8 mouse cellular contexts compared by ENCODE assay signal in the genomic region with DNA sequence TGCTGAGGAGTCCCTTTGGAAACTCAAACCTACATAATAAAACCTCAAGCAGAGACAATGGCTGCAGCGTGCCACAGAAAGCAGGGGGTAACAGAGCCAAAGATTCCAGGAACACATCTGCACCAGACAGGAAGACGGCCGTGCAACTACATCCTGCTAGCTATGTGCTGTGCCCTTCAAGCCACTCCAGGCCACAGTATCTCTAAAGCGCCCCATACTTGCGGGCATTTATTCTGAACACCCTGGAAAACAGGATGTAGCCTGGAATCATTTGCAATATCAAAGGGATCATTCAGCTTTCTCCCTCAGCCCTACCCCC.
DNase-seq lines count a peak whose midpoint lies in the region; ATAC-seq and TF ChIP-seq lines count a peak whose summit lies in the region.

No protein-coding gene starts in this region.

- H3K4me3 ChIP-seq in kidney, adult 2 months (ENCODE audit: insufficient read depth, low read depth, low read length): peak overlapping the region; percentile 38; the same call in 1 of the 2 replicates
- H3K4me3 ChIP-seq in hindbrain, embryonic 16.5 days (ENCODE audit: low read length): peak overlapping the region; percentile 15; the same call in 1 of the 2 replicates
- no peak overlapping the region; the same call in 1 of the 2 replicates for H3K4me3 ChIP-seq in midbrain, embryonic 15.5 days

- H3K27me3 ChIP-seq in kidney, adult 2 months (replicated peaks; ENCODE audit: control insufficient read depth, insufficient read depth, low read length): no peaks in the 10 kb centered on the region
- H3K27me3 ChIP-seq in hindbrain, embryonic 16.5 days (replicated peaks; ENCODE audit: control insufficient read depth, insufficient read depth, low read length): no peaks in the 10 kb centered on the region
- H3K27me3 ChIP-seq in midbrain, embryonic 15.5 days (replicated peaks): no peaks in the 10 kb centered on the region

- H3K9ac ChIP-seq in hindbrain, embryonic 16.5 days (ENCODE audit: low read depth, low read length): peak overlapping the region; percentile 51
- H3K9ac ChIP-seq in midbrain, embryonic 15.5 days: peak overlapping the region; percentile 12; the same call in 1 of the 2 replicates

- no peaks in the 10 kb centered on the region for H3K36me3 ChIP-seq in kidney, adult 2 months (ENCODE audit: control insufficient read depth, insufficient read depth, low read length)
- H3K36me3 ChIP-seq in hindbrain, embryonic 16.5 days (ENCODE audit: control insufficient read depth, insufficient read depth, low read length): no peaks in the 10 kb centered on the region
- no peaks in the 10 kb centered on the region for H3K36me3 ChIP-seq in midbrain, embryonic 15.5 days (replicated peaks)

- peak overlapping the region; percentile 48 for H3K4me2 ChIP-seq in hindbrain, embryonic 16.5 days (ENCODE audit: low read length)
- peak overlapping the region; percentile 46 for H3K4me2 ChIP-seq in midbrain, embryonic 15.5 days

- ATAC-seq in common myeloid progenitor, adult 5-6 weeks (replicated peaks; ENCODE audit: low read depth, poor library complexity, severe bottlenecking): peak; percentile 54
- ATAC-seq in hindbrain, embryonic 16.5 days: peak; percentile 31; the same call in 1 of the 2 replicates
- ATAC-seq in midbrain, embryonic 15.5 days (replicated peaks): peak; percentile 48; the same call in 1 of the 2 replicates

- WGBS in kidney, adult 2 months: 29% methylated on average over 5 of the region's 5 CpGs
- 29% methylated on average over 5 of the region's 5 CpGs for WGBS in hindbrain, embryonic 16.5 days
- 36% methylated on average over 5 of the region's 5 CpGs for WGBS in midbrain, embryonic 15.5 days

- peaks cover 2% of the 10 kb centered on the region; the same call in 1 of the 2 replicates for H3K4me1 ChIP-seq in kidney, adult 2 months (ENCODE audit: control insufficient read depth, insufficient read depth, low read length)
- H3K4me1 ChIP-seq in hindbrain, embryonic 16.5 days (ENCODE audit: control insufficient read depth, insufficient read depth, low read depth, low read length): peaks cover 8% of the 10 kb centered on the region
- H3K4me1 ChIP-seq in midbrain, embryonic 15.5 days: peaks cover 16% of the 10 kb centered on the region

- no peak for DNase-seq in kidney, adult 2 months
- DNase-seq in kidney, postnatal 14 days: no peak
- no peak for DNase-seq in urinary bladder, postnatal 36 days (ENCODE audit: low spot score in 2 of 2)
- no peak for DNase-seq in adrenal gland, adult 2 months
- no peak for DNase-seq in cerebellum, postnatal 25 days

- TF ChIP-seq CTCF in kidney, adult 2 months (conservative IDR thresholded peaks at IDR 0.05; ENCODE audit: insufficient read depth, insufficient read length, low read depth, low read length): no peak

- no peak for TF ChIP-seq POLR2A in kidney, adult 2 months (IDR thresholded peaks at IDR 0.05; ENCODE audit: low read depth, low read length)

- H3K27ac ChIP-seq in kidney, adult 2 months (ENCODE audit: insufficient read depth, low read depth, low read length): no peak overlapping the region
- no peak overlapping the region for H3K27ac ChIP-seq in hindbrain, embryonic 16.5 days (ENCODE audit: low read depth, low read length)
- no peak overlapping the region for H3K27ac ChIP-seq in midbrain, embryonic 15.5 days

- H3K9me3 ChIP-seq in hindbrain, embryonic 16.5 days (ENCODE audit: control insufficient read depth, low read length): no peaks in the 10 kb centered on the region
- H3K9me3 ChIP-seq in midbrain, embryonic 15.5 days: no peaks in the 10 kb centered on the region
